Mouse (Mus musculus) olfactory bulb, adult 2 months (tissue): Measurements from ENCODE around the gene Glis3.

Source experiments
- CTCF ChIP-seq: fragments of 200-500 bp; IDR thresholded peaks from 2 replicates; pipeline ENCODE4 v1.5.1; 2012; ENCODE audit warnings: low read depth, mild to moderate bottlenecking, low read length, moderate library complexity; ENCODE audit not compliant: insufficient read depth
- POLR2A ChIP-seq: fragments of 200-500 bp; IDR thresholded peaks from 2 replicates; pipeline ENCODE4 v1.6.1; 2012; ENCODE audit warnings: mild to moderate bottlenecking, low read depth, low read length, moderate library complexity; ENCODE audit not compliant: insufficient read depth

DNA sequence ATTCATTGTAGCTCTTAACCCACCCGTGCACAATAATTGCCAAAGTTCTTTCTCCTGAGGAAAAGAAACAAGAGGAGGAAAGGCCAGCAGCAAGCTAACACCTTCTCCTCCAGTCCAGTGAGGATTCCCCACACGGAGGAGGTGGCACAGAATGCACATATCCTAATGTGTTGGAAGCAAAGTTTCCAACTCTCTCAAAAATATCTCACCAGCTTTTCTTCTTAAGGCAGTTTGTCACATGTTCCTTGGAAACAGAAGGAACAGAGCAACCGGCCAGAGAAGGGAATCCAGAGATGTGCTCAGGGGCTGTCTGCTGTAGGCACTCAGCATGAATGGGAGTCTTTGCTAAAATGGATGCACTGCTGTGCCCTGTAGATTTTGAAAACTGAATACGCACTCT lies 441.8 kb downstream of the Glis3 start:
- TF ChIP-seq POLR2A (no peak), CTCF (no peak)
